Mouse (Mus musculus) erythroblast, embryonic 14.5 days (primary cell): ENCODE data around the gene Dazap2. TPM values are rescaled to one million over a fixed set of nuclear protein-coding genes. Genes with fewer than 3 reads are reported as not detected.
A peak's percentile ranks its signal among the peaks of the same experiment; 100 is the strongest.
"Not testable (repeated sequence)": the region's sequence is repeated elsewhere in the genome, so short reads cannot be mapped to it uniquely, and the experiment has no call there.

ENCODE experiments used
- H3K27me3 ChIP-seq: 2 replicates; pipeline ENCODE4 v1.6.1; 2012; ENCODE audit warnings: inconsistent platforms; ENCODE audit not compliant: control insufficient read depth
- H3K36me3 ChIP-seq: 2 replicates; pipeline ENCODE4 v1.6.1; 2012; ENCODE audit warnings: mild to moderate bottlenecking, inconsistent platforms; ENCODE audit not compliant: control insufficient read depth
- H3K4me1 ChIP-seq: 2 replicates; pipeline ENCODE4 v1.6.1; 2012; ENCODE audit warnings: inconsistent platforms; ENCODE audit not compliant: control insufficient read depth
- H3K4me3 ChIP-seq: replicated peaks from 2 replicates; pipeline ENCODE3; 2012; ENCODE audit warnings: moderate library complexity, mild to moderate bottlenecking, inconsistent platforms
- H3K9me3 ChIP-seq: 2 replicates; pipeline ENCODE4 v1.6.1; 2012; ENCODE audit warnings: low read length, inconsistent platforms, mixed read lengths; ENCODE audit not compliant: control insufficient read depth
- GATA1 ChIP-seq: IDR thresholded peaks from 2 replicates; pipeline ENCODE4 v1.6.1; 2012; ENCODE audit warnings: low read length, inconsistent platforms, mixed read lengths
- TAL1 ChIP-seq: IDR thresholded peaks from 3 replicates; pipeline ENCODE4 v1.6.1; 2012; ENCODE audit warnings: low read length, inconsistent platforms, mixed read lengths
- polyA plus RNA-seq: library from polyadenylated mRNA; stranded (reverse); fragments of >175 nt; gene quantifications from 2 replicates; pipeline ENCODE4 v1.2.3, GENCODE M21; 2012

Gene Dazap2
- polyA plus RNA-seq, 1 experiment, result 6.8 TPM

DNA sequence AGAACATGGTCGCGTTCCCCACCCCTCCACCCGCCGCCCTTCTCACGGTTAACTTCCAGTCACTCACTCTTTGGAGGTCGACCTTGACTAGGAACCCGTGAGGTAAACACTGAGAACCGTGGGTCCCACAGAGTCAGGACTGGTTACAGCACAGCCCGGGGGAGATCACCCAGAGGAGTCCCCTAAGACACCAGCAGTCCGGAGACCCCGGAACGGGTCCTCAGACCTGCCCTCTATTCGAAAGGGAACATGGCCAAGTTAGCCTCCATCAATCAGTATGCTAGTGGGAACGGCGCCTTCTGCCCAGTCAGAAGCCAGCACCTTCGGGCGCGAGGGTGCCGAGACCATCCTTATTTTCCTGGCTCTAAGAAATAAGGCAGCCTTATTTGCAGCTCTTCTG, 1.1 kb downstream of the Dazap2 start:
- H3K9me3 ChIP-seq, result no peaks in the 10 kb centered on the region
- H3K27me3 ChIP-seq, result no peaks in the 10 kb centered on the region
- H3K4me3 ChIP-seq, result peak overlapping the region; percentile 89
- H3K4me1 ChIP-seq, result peaks cover 33% of the 10 kb centered on the region
- TF ChIP-seq GATA1, result no peak
- no peak for TF ChIP-seq TAL1
- H3K36me3 ChIP-seq, result peaks cover 50% of the 10 kb centered on the region

DNA sequence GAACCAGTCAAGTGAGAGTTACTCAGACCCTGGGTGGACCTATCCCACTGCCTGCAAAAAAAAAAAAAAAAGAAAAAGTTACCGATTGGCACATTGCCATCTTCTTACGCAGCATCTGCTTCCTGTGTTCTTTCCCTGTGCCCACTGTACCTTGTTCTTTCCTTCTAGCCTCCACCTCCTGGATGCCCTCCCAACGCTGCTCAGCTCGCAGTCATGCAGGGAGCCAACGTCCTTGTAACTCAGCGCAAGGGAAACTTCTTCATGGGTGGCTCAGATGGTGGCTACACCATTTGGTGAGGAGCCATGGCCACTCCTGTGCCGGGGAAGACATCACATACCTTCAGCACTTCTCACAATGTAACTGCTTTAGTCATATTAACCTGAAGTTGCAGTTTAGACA, 4.1 kb downstream of the Dazap2 start:
- H3K27me3 ChIP-seq, result no peaks in the 10 kb centered on the region
- peaks cover 62% of the 10 kb centered on the region for H3K36me3 ChIP-seq
- H3K4me3 ChIP-seq, result no peak overlapping the region
- H3K9me3 ChIP-seq, result no peaks in the 10 kb centered on the region
- TF ChIP-seq GATA1 (no peak), TAL1 (no peak)
- peaks cover 24% of the 10 kb centered on the region for H3K4me1 ChIP-seq

DNA sequence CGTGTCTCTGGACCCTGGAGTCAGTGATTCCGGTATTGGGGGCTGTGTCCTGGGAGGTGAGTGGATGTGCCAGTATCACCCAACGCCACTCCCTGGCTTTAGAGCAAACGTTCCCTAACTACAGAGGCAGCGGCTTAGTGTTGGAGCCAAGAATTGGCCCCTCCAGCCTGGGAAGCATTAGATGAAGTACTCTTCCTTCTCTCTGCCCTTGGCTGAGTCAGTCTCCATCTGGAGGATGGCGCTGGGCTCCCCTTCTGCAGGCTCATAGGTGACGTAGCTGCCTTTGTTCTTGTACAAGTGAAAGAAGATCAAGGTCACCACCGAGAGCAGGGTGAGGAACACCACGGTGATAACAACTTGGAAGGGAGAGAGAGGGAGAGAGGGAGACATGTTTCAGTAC, 6.5 kb downstream of the Dazap2 start:
- not testable (repeated sequence) for H3K4me3 ChIP-seq, H3K27me3 ChIP-seq, H3K9me3 ChIP-seq
- H3K4me1 ChIP-seq, result peaks cover 11% of the 10 kb centered on the region
- peaks cover 58% of the 10 kb centered on the region for H3K36me3 ChIP-seq

DNA sequence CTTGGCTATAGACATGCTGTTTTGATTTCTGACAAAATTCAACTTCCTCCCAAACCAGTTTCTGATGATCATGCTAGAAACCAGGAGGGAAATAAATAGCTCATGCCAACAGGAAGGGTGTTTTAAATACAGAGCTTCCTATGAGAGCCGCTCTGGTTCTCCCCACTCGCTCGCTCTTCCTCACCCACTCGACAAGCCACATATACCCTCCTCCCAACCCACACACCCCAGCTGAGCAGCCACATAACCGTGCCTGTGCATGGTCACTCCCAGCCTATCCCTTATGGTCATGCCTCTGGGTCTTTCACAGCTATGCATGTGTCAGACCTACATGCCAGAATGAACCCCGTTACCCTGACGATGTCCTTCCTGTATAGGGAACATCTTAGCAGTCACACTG, 7.0 kb downstream of the Dazap2 start:
- Histone ChIP-seq H3K4me1 (peaks cover 8% of the 10 kb centered on the region), H3K9me3 (no peaks in the 10 kb centered on the region), H3K36me3 (peaks cover 53% of the 10 kb centered on the region), H3K27me3 (no peaks in the 10 kb centered on the region), H3K4me3 (no peak overlapping the region)
- no peak for TF ChIP-seq GATA1
- no peak for TF ChIP-seq TAL1

DNA sequence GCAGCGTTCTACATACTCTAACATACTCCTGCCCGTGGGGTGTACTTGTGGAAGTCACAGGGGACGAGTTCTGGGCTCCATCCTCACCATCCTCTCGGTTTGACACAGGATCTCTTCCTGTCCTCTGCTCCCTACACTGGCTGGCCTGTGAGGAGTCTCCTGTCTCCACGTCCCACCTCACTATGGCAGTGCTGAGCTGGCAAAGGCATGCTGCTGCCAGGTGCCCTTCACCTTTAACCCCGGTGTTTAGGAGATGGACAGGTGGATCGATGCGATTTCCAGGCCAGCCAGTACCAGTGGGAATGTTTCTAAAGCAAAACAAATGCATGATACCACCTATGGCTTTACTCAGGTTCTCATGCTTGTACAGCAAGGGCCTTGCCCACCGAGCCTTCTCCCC, 8.6 kb downstream of the Dazap2 start:
- no peak overlapping the region for H3K4me3 ChIP-seq

DNA sequence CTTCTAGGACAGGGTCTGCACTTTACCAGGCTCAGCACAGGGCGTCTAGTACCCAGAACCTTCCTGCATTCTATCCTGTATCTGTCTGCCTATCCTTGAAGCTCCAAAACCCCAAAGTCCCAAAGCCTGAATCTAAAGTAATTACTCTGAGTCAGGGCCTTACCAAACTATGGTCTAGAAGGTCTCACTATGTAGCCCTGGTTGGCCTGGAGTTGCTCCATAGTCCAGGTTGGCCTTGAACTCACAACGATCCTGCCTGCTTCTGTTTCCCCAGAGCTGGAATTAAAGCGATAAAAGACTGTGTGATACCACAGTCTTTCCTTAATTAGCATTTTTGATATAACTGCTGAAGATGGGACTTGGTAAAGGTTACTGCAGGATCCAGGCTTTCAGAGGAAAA, 9.3 kb downstream of the Dazap2 start:
- Histone ChIP-seq H3K4me1 (peaks cover 6% of the 10 kb centered on the region), H3K36me3 (peaks cover 30% of the 10 kb centered on the region), H3K4me3 (no peak overlapping the region), H3K27me3 (peaks cover 2% of the 10 kb centered on the region; the same call in 1 of the 2 replicates), H3K9me3 (no peaks in the 10 kb centered on the region)
- TF ChIP-seq GATA1 (no peak), TAL1 (no peak)

More for the DNA sequence above, 8.6 kb downstream of the Dazap2 start:
- Histone ChIP-seq H3K36me3 (peaks cover 37% of the 10 kb centered on the region), H3K27me3 (0 out of 2 replicates have a peak, but pooled peaks cover under 1% of the 10 kb centered on the region), H3K9me3 (no peaks in the 10 kb centered on the region), H3K4me1 (peaks cover 6% of the 10 kb centered on the region)
- TF ChIP-seq TAL1, result no peak

DNA sequence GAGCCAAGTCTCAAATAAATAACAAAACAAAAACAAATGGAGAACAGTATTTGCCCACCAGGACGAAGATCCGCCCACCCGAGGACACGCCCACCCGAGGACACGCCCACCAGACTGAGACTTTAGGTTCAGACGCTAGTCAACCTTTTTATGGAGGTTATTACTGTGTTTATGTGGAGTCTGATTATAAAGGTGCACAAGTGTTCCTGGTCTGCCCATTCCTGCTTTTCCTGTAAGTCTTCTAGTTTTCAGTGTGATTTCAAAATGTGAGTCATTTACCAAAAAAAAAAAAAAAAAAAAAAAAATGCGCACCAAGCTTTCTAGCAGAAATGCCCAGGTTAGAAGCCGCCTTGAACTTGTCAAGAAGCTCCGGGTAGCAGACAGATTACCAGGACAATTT, 12.1 kb downstream of the Dazap2 start:
- no peak for TF ChIP-seq GATA1
- TF ChIP-seq TAL1, result no peak

DNA sequence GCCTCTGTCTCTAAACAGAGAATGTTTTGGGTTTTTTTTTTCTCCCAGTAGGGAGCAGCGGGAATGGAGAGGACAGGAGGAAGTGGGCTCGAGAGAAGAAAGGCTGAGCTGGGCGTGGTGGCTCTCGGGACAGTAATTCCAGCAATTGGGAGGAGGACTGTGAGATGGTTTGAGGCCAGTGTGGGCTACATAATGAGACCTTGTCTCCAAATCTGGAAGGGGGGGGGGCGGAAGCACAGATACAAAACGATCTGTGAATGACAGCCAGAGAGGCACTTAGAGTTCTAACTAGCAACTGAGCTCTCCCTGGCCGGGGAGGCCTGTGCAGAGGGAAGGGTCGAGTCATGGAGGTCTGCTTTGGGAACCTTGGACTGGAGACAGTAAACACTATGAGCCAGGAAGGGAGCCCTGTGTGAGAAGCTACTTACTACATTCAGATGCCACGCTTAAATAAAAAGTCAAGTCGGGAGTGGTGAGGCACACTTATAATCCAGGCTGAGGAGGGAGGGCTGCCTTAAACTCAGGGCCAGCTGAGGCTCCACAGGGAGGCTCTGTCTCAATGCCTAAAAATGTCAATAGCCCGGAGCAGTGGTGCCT, 12.7 kb downstream of the Dazap2 start:
- Histone ChIP-seq H3K4me1 (peaks cover 4% of the 10 kb centered on the region), H3K27me3 (peaks cover 20% of the 10 kb centered on the region)
- no peak for TF ChIP-seq GATA1
- TF ChIP-seq TAL1, result no peak

More for the DNA sequence above, 12.1 kb downstream of the Dazap2 start:
- H3K9me3 ChIP-seq, result no peaks in the 10 kb centered on the region
- H3K4me3 ChIP-seq, result no peak overlapping the region
- H3K4me1 ChIP-seq, result peaks cover 4% of the 10 kb centered on the region
- H3K36me3 ChIP-seq, result peaks cover 2% of the 10 kb centered on the region
- peaks cover 18% of the 10 kb centered on the region for H3K27me3 ChIP-seq

DNA sequence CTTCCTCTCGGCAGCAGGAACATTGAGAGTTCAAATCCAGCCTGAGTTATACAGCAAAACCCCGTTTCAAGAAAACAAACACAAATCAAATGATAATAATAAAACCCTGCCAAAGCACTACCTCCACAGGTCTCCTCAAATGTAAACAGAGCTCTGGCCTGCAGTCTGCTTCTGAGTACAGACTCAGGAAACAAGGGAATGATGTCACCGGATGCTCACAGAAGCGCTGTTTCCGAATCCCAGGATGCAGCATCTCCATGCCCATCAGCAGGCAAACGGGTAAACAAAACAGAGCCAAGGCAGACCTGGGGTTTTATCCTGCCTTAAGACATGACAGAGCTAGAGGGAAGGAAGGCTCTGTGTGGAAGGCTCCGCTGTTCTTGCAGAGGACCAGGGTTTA, 13.6 kb downstream of the Dazap2 start:
- H3K4me1 ChIP-seq, result peaks cover 4% of the 10 kb centered on the region
- no peaks in the 10 kb centered on the region for H3K36me3 ChIP-seq
- peaks cover 28% of the 10 kb centered on the region for H3K27me3 ChIP-seq
- H3K9me3 ChIP-seq, result no peaks in the 10 kb centered on the region
- H3K4me3 ChIP-seq, result no peak overlapping the region
- TF ChIP-seq TAL1, result no peak

More for the DNA sequence above, 12.7 kb downstream of the Dazap2 start:
- no peak overlapping the region for H3K4me3 ChIP-seq
- no peaks in the 10 kb centered on the region for H3K9me3 ChIP-seq
- H3K36me3 ChIP-seq, result no peaks in the 10 kb centered on the region

DNA sequence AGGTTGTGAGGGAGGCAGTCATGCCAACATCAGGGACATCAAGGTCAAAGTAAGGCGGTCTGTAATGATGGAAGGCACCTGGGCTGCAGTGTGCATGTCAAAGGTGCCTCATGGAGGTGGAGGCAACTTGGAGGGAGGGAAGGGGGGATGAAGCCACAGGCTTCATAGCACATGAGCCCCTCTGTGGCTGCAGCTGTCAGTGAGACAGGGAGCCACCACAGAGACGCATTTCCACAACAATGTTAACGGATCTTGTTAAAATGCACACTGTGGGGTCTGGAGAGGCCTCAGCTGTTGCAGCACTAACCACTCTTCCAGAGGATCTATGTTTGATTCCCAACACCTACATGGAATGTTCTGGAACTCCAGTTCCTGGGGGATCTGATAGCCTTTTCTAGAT, 15.0 kb downstream of the Dazap2 start:
- H3K36me3 ChIP-seq, result no peaks in the 10 kb centered on the region
- H3K4me1 ChIP-seq, result peaks cover 4% of the 10 kb centered on the region
- no peaks in the 10 kb centered on the region for H3K9me3 ChIP-seq
- peaks cover 39% of the 10 kb centered on the region for H3K27me3 ChIP-seq
- H3K4me3 ChIP-seq, result no peak overlapping the region
- TF ChIP-seq TAL1 (no peak), GATA1 (no peak)
